Mouse (Mus musculus) cerebellum, adult 11-12 months (tissue): Measurements from ENCODE around the gene B4galt1.

Source experiments
- DNase-seq: peaks from one replicate; pipeline ENCODE4 v3.0.0; 2022

The B4galt1 gene

GRCm38 (mm10) chr4:40839251-40839650, 14.6 kb downstream of the B4galt1 start:
- no peak for DNase-seq

- DNase-seq = no peak
Measured at GRCm38 (mm10) chr4:40837451-40838285, 16.1 kb downstream of the B4galt1 start.

- DNase-seq = no peak
Measured at GRCm38 (mm10) chr4:40837008-40837407, 16.8 kb downstream of the B4galt1 start.

- no peak for DNase-seq
Measured at GRCm38 (mm10) chr4:40834872-40835271, 18.9 kb downstream of the B4galt1 start.

- no peak for DNase-seq
Measured at GRCm38 (mm10) chr4:40834232-40834786, 19.5 kb downstream of the B4galt1 start.

- DNase-seq = no peak
Measured at GRCm38 (mm10) chr4:40833381-40834231, 20.2 kb downstream of the B4galt1 start.

GRCm38 (mm10) chr4:40830530-40830929, 23.3 kb downstream of the B4galt1 start:
- DNase-seq = no peak

- no peak for DNase-seq
Measured at GRCm38 (mm10) chr4:40829654-40830400, 24.0 kb downstream of the B4galt1 start.

GRCm38 (mm10) chr4:40828910-40829309, 24.9 kb downstream of the B4galt1 start:
- no peak for DNase-seq

GRCm38 (mm10) chr4:40827926-40828325, 25.9 kb downstream of the B4galt1 start:
- DNase-seq = no peak

- DNase-seq = no peak
Measured at GRCm38 (mm10) chr4:40826810-40827209, 27.0 kb downstream of the B4galt1 start.

- no peak for DNase-seq
Measured at GRCm38 (mm10) chr4:40825981-40826380, 27.8 kb downstream of the B4galt1 start.

- no peak for DNase-seq
Measured at GRCm38 (mm10) chr4:40825146-40825545, 28.7 kb downstream of the B4galt1 start.

- DNase-seq = no peak
Measured at GRCm38 (mm10) chr4:40824505-40824904, 29.3 kb downstream of the B4galt1 start.

GRCm38 (mm10) chr4:40823664-40824063, 30.1 kb downstream of the B4galt1 start:
- DNase-seq = no peak

- no peak for DNase-seq
Measured at GRCm38 (mm10) chr4:40823151-40823550, 30.7 kb downstream of the B4galt1 start.

GRCm38 (mm10) chr4:40821303-40822023, 32.3 kb downstream of the B4galt1 start:
- DNase-seq = no peak

GRCm38 (mm10) chr4:40820903-40821302, 32.9 kb downstream of the B4galt1 start:
- no peak for DNase-seq

GRCm38 (mm10) chr4:40820024-40820423, 33.8 kb downstream of the B4galt1 start:
- no peak for DNase-seq

- no peak for DNase-seq
Measured at GRCm38 (mm10) chr4:40819151-40819550, 34.7 kb downstream of the B4galt1 start.

GRCm38 (mm10) chr4:40818421-40818820, 35.4 kb downstream of the B4galt1 start:
- DNase-seq = no peak

GRCm38 (mm10) chr4:40817936-40818335, 35.9 kb downstream of the B4galt1 start:
- no peak for DNase-seq
